Mouse (Mus musculus): Measurements from ENCODE around the gene Csf3r.

The Csf3r gene

DNA sequence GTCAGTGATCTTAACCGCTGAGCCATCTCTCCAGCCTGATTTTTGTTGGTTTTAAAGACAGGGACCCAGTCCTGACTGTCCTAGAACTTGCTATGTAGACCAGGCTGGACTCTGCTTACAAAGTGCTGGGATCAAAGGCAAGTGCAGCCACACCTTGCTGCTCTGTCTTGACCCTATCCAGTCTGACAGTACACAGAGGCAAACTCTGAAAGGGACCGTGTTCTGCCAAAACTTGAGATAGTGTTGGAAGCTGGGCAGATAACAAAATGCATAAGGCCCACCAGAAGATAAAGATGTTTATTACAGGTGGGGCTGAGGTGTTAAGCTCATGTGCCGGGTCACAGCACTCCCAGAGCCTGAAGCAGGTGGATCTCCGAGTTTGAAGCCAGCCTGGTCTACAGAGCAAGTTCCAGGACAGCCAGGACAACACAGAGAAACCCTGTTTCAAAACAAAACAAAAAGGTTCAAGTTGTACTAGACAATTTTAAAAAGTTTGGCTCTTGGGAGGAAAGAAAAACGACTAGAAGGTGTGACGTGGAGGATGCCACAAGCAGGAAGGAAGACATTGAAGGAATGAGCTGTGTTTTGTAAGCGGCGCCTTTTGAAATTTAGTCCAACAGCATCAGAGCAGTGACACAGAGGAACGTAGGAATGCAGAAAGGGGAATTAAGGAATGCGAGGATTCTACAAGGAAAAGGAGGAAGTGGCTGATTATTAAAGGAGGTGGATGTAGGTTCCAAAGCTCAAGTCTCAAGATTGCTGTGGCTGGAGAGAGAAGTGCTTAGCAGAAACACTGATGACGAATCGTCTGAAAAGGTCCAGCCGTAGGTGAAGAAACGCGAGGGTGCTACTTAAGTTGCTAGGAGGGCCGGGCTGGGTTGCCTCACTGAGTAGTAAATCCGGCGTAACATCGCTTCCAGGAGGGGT is 33.1 kb downstream of the Csf3r start:
- no peak for DNase-seq (ENCODE audit: low read depth, low spot score)

DNA sequence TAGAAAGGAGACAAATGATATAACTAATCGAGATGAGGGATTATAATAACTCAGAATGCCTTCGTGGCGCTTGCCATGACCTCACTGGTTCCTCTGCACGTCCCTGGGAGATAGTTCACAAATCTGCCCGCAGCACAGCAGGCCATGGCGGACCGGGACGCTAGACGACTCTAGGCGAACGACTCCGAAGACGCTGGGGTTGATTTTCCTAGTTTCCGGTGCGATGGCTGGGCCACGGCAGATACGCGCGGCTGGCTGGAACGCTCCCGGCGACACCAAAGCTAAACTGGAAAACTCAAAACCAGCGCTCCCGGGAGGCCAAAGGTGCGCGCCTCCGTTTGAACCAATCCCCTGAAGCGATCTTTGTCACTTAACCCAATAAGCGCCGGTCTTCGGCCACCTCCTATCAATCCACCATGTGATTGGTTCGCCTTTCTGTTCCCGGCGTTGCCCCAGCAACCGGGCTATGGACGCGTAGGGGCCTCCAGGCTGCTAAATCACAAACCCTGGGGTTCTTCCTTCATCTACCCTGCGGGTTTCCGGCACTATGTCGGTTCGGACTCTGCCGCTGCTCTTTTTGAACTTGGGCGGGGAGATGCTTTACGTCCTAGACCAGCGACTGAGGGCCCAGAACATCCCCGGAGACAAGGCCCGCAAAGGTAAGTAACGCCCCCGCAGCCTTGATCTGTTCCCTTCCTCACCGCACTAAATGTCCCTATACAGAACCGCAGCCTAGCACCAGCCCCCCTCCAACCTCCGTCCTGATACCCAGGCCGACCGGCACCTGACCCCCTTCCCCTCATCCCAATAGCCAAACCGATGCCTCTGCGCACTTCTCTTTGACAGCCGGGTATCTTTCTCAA is 34.0 kb downstream of the Csf3r start, which contains the start of gene Oscp1:
Gene Oscp1, plus strand, starts transcription at position 432 of the 863 bp plus-strand sequence.
- DNase-seq (ENCODE audit: low read depth, low spot score) = peak; percentile 93

DNA sequence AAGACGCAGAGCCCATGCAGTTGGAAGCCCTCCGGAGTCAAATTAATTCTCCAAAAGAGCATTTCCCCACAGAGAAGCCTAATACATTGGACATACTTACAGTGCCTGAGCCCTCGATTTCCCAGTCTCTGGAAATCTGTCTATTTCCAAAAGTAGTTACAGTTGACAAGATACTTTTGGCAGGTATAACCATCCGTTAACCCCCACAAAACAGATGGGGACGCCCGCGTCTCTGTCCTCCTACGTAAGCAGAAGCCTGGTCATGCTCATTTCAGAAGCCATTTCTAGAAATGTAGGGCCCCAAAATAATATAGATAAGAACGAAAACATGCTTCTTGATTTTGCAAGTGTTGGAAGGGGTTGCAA is 34.6 kb downstream of the Csf3r start:
- no peak for DNase-seq (ENCODE audit: low read depth, low spot score)

DNA sequence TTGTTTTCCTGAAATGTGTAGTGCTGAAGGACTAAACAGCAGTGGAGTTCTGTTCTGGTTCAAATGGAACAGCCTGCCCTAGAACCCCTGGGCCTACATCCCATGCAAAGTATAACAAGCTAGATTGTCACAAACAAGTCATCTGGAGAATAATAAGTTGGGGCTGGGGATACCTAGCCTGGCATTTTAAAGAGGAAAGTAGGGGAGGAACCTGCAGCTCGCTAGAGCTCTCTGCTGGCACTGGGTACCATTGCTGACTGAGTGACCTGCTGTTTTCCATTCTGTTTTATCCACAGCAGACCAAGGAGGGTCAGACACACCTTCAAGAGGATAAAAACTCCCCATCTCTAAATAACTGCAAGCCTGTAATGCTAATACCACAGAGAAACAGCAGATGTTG is 38.5 kb downstream of the Csf3r start:
- DNase-seq (ENCODE audit: low read depth, low spot score) = peak; percentile 54

DNA sequence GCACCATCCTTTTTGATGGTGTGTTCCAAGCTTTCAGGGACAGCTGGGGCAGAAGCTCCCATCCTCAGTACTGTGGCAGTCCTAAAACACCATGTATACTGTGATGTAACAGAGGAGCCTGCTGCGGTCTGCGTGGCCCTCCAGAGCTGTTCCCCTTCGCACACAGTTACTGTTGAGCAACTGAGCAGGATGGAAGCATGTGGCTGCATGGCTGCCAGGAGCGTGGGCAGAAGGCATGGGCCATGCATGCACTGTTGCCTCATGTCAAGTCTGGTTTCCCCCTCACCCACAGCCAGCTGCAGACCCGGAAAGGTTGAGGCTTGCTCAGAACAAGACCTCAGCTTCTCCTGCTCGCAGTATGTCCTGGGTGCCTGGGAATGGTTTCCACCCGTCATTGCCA is 40.9 kb downstream of the Csf3r start:
- DNase-seq (ENCODE audit: low read depth, low spot score) = no peak

DNA sequence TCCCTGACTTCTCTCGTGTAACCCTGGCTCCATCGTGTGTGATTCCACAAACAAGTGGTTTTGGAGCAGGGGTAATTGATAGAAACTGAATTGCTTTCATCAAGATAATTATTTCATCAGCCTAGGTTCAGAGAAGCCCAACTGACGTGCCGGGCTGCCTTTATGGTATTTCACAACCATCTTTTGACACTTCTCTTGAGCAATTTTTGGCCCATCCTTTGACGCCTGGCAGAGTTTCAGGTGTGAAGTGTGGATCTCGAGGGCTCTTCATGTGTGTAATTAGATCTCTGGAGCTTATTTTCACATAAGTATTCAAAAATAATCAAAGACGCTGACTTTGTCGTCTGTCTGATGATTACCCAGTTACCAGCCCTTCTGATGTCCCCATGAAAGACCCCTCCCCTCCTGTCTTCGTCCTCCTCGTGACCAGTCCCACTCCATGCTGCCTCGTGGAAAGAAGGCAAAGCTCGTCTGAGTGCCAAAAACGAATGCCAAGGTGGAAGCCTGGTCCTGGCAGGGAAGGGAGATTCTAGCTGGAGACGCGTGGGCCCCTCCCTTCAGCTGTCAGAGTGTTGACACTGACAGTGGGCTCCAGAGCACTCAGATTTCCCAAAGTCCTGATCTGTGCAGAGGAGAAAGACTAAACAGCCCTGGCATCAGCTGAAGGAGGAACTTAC is 43.2 kb downstream of the Csf3r start:
- DNase-seq (ENCODE audit: low read depth, low spot score) = no peak

DNA sequence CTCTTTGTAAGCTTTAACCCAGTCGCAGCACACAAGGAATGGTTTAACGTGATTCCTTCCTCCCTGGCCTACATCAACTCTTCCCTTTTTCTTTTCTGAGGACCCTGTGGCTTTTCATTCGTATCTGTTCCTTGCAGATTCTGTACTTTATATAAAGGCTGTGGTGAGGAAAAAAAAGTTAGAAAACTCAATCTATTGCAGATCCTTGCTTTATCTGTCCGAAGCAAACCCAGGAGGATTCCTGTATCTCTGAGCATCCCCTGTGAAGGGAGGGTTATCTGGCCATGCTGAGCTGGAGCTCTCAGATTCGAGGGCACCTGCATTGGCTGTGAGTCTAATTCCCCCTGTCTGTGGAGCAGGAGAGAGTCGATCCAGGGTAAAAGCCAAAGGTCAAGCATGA is 44.5 kb downstream of the Csf3r start:
- DNase-seq (ENCODE audit: low read depth, low spot score) = no peak

DNA sequence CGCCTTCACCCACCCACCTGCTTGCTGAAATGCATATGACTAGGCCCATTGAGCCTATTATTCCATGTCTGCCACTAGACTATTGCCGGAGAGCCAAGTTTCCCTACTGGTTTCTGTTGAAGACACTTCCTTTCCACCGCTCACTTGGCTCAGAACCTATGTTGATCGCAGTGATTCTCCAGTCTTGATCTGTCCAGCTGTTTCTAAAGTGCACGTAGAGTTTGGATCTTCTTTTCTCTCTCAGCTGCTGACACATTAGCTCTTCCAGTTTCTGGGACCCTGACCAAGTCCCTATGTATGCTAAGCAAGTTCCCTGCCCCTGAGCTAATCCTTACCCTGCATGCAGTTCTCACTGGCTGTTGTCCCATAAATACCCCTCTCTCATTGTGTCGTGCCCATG is 53.5 kb downstream of the Csf3r start:
- no peak for DNase-seq (ENCODE audit: low read depth, low spot score)

DNA sequence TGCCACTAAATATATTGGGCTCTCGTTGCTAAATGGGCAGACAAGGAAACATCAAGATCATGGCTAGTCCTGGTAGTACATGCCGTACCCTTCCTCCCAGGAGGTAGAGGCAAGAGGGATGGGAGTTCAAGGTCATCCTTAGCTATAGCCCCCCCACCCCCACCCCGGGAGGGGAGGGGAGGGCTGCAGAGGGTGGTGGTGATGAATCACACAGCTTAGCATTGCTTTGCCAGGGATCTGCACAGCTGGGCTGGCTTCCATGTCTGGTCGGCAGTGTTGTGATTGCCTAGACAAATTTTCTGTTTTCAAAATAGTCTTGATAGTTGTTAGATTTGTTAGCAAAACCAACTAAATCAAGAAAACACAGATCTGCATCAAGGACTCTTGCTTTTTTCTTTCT is 54.9 kb downstream of the Csf3r start:
- DNase-seq (ENCODE audit: low read depth, low spot score) = no peak

DNA sequence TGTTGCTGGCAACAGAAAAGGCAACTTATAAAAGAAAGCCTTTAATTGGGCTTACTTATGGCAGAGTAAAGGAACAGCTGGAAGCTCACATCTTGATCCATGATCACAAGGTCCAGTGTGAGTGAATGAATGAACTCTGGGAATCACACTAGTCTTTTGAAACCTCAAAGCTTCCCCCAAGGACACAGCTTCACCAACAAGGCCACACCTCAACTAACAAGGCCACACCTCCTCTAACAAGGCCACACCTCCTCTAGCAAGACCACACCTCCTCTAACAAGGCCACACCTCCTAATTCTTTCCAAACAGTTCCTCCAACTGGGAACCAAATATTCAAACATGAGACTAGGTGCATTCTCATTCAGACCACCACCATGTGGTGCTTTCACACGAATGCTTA is 57.3 kb downstream of the Csf3r start:
- DNase-seq (ENCODE audit: low read depth, low spot score) = peak; percentile 63

DNA sequence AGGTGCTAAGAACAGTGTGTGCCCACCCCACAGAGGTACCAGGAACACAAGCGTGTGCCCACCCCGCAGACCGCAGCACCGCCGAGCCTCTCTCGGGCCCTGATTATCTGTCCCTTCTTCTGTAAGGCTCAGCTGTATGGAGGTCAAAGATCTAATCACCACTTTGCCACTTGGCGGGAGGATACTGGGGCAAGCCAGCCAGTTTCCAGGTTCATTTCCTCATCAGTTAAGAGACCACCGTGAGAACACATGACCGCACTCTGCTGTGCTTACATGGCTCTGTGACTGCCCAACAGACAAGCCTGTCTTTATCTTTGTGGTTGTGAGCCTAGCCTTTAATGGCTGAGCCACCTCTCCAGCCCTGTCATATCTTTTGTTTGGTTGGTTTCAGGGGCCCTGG is 58.7 kb downstream of the Csf3r start:
- DNase-seq (ENCODE audit: low read depth, low spot score) = no peak

DNA sequence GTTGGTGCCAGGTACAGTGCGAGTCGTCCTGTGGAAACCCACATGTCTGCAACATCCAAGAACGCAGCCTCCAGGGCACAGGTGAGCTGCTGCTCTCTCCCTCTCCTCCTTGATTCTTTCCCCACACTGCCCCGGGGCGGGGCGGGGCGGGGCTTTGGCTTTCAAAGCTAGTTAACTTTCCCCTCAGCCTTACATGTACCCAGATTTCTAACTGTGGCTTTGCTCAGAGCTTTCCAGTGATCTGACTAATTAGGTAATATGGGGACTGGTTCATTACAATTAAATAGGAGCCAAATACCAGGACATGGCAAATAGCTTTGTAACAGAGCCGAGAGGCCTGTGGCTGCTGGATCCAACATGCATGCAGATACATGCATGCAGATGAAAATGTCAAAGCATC is 60.0 kb downstream of the Csf3r start:
- DNase-seq (ENCODE audit: low read depth, low spot score) = no peak

DNA sequence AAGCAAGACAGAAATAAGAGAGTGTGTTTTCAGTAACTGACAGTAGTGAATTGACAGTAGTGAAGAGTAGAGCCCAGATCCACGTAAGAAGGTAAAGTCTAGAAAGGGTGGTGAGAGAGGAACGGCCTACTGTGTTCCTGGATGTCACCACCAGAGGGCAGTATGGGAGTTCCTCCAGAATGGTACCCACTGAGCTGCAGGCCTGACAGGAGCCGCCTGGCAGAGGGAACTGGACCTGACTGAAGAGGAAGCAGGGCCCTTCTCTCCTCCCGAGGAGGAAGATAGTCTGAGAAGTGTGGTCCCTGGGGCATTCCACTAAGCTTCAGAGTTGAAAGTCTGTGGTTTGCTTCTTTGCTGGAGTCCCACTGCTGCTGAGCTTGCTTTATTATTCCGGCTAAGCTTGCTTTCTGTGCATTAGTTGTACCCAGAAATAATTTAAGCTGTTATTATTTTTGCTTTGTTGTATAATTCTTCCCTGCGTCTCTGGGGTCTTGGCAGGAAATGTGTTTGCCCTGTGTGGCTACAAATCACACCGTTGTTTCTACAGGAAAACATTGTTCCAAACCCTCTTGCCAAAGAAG is 61.7 kb downstream of the Csf3r start:
- peak; percentile 87 for DNase-seq (ENCODE audit: low read depth, low spot score)

DNA sequence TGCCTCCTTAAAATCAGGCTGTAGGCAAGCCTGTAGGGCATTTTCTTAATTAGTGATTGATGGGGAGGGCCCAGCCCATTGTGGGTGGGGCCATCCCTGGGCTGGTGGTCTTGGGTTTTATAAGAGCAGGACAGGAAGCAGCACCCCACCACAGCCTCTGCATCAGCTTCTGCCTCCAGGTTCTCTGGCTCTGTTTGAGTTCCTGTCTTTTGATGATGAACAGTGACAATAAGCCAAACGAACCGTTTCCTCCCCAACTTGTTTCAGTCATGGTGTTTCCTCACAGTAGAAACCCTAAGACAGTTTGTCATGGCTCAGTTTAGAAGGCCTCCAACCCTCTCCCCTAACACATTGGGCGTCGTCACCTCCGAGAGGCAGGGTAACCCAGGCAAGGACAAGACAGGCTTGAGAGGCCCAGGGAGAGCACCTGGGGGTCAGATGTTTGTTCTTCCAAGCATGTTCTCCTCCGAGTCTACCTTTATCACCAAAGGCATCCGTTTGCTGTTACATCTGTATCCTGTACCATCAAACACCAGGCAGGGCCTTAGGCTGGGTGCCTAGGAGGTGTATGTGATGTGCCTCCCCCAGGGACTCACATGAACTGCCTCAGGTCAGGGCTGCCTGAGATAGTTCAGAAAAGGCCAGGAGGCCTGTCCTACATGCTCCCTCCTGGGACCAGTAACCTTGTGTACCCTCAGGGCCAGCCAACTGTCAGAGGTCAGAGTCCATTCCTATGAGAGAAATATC is 65.9 kb downstream of the Csf3r start:
- no peak for DNase-seq (ENCODE audit: low read depth, low spot score)

DNA sequence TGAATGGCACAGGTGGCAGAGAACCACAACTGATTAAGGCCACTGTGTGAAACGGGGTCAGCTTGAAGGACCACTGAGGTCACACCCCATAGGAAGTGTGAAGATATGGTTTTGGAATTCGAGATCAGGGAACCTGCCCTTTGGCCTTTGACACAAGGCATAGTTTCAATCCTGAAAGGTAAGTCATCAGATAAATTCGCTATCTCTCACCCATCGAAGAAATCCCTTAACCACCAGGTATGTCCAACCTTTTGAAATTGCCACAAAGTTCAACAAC is 66.4 kb downstream of the Csf3r start:
- no peak for DNase-seq (ENCODE audit: low read depth, low spot score)

DNA sequence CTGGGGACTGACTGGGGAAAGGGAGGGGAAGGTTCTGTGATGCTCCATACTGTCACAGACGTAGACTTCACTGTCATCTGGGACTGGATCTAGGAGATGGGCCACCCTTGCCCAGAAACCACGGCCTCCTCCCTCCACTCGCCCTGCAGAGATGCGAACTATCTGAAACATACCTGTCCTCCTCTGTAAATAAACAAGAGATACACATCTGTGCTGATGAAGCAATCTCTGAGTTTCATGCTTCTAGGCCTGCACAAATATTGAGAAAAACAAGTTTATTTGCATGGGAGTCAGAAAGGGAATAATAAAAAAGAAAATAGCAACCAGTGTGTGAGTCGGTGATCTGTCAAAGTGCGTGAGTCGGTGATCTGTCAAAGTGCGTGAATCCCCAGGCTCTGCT is 67.5 kb downstream of the Csf3r start:
- no peak for DNase-seq (ENCODE audit: low read depth, low spot score)
